Mouse (Mus musculus) c-Kit-positive CD71-positive TER-119-negative erythroid progenitor cells, embryonic 14.5 days (primary cell): ENCODE data around the gene Fxyd7.

Experiments used
- DNase-seq: peaks from one replicate; pipeline ENCODE4 v3.0.0-alpha.2; 2013; ENCODE audit warnings: low read depth

The Fxyd7 gene

DNA sequence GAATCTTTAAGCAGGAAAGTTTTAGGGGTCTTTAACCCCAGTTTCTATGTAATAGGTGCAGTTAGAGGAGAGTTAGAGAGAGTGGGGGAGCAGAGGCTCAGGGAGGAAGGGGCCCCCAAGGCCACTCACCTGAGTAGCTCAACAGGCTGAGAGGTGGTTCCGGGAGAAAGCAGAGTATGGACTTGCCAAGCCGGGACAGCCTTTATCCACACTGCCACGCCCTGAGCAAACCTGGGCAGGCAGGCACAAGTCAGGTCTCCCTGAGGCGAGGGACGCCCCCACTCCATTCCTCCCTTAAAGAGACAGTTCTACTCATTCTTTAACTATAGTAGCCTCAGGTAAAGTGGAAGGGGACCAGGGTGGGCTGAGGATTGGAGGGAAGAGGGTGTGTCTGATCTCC, 25.2 kb upstream of the Fxyd7 start, which contains the start of gene Fxyd3:
TSS of gene Fxyd3 (minus strand) at position 213 of the 400 bp plus-strand sequence.
- DNase-seq = no peak

DNA sequence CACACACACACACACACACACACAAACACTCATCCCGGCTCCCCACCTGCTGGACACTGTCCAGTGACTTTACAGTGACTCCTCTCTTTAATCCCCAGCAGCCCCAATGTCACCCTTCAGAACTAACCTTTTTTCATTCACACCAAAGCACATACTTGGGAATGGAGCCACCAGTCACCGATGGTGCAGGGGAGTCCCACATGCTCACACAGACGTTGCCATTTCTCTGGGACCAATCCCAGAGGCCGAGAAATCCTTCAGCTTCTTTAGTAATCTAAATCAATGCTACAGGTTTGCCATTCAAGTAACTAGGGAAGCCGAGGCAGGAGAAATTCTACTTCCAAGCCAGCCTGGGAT, 23.4 kb upstream of the Fxyd7 start:
- DNase-seq = no peak

DNA sequence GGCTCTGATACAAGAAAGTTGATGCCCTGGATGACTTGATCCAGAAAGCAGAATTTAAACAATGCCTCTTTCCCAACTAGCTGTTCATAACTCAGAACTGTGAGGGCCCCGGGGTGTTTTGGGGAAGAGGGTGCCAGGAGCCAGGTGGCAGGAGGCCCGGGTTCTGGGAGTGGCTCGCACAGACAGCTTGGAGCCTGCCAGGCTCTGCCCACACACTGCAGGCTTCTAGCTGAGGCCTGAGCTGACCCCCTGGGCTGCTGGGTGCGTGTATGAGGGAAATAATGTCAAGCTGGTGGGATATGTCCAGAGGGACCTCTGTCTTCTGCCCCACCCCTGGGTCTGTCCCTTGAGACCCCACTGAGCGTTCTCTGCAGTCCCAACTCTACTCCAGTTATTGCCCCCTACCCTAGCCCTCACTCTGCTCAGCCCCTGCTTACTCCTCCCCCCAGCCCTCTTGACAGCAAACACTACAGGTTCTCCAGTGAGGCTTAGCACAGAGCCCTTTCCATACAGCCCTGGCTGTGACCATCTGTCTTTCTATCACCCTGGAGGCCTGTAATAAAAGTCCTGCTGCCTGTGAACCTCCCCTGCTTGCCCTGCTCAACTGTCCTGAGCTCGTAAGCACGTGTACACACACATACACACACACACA, 22.9 kb upstream of the Fxyd7 start:
- DNase-seq = no peak

DNA sequence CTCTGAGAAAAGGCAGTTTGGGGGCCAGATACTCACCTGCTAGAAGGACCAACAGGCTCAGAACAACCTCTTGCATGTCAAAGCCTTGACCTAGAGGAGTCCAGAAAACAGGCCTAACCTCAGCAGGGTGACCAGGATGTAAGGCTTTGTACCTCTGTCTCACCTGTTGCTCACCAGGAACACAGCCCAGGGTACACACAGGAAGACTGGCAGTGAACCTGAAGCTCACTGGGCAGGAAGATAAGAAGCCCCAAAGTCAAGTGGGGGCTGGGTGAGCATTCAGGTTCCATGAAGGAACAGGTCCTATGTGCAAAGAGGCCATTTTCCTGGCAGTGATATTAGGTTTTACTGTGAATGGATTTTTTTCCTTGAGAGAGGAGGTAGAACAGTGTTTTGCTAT, 22.3 kb upstream of the Fxyd7 start:
- DNase-seq = no peak

DNA sequence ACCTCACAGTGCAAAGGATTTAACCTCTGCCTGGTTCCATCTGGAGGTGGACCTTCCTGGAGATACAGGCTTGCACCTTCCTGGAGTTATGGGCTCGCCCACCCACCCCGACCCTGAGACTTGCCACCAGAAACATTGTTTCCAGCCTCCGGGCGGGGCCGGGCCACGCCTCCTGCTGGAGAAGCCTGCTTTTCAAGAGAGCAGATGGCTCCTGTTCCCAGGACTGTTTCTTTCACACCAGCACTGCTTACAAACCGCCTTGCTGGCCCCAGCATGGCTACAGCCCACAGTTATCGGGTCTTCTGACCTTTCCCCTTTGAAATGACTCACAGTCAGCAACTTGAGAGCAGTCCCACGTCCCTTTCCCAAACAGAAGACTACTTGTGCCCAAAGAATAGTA, 21.1 kb upstream of the Fxyd7 start:
- no peak for DNase-seq

DNA sequence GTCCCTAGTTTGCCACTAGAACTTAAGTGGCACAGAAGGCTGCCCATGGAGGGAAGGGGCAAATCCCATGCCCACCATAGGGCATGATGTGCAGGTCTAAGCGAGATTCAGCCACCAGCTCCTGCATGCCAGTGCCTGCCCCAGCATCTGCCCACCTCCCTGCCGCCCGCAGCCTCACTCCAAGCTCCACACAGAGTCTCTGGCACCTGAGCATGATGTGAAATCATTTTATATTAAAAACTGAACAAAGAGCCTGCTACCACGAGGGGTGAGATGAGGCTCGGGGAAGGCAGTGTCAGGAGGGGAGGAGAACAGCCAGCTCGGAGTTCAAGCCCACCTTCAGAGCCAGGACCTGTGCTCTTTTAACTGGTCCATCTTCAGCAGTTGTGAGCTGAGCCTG, 19.1 kb upstream of the Fxyd7 start:
- no peak for DNase-seq

DNA sequence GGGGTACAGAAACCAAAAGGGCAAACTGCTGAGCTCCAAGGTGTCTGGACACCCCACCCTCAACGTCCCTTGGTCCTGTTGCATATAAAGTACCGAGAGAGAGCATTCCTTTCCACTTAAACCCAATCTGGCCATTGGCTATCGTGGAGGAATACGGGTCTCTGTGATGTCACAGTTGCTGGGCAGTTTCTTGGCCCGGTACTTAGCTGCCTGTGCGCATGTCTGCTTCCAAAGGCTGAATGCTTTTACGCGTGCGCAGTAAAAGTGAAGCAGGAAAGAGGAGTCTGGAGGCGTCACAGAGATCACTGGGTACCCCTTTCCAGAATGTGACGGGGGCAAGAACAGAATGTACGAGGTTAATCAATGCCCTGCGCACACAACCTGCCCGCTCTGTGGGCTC, 18.2 kb upstream of the Fxyd7 start:
- DNase-seq = no peak

DNA sequence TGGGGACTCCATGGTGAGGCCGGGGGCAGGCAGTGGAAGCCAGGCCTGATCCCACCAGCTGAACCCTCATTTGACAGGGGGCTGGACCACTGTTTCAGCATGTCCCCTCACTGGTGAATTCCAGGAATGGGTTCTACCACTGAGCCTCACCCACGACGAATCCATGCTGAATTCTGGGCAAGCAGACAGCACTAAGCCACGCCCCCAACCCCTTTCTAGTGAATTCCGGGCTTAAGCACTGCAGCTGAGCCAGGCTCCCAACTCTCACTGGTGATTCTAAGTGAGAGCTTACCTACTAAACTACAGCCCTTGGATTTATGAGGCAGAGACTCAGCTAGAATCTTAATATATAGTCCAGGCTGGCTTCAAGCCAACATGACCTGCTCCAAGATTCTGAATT, 16.6 kb upstream of the Fxyd7 start:
- DNase-seq = no peak

DNA sequence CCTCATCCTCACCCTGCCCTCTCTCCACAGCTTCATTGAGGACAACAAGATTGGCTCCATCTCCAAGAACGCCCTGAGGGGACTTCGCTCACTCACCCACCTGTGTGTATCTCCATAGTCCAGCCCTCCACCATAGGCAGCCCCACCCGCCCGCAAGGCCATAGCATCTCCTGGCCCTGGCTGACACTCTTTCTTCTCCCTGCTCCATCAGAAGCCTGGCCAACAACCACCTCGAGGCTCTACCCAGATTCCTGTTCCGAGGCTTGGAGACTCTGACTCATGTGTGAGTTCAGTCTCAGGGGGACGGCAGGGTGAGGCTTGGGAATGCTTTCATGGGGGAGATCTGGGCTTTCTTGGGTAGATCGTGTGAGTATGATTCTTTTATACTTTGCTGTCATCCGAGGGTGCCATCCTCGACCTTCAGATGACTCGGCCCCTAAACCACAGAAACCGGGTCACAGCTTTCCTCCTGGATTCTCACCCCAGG, 11.8 kb upstream of the Fxyd7 start:
- no peak for DNase-seq

DNA sequence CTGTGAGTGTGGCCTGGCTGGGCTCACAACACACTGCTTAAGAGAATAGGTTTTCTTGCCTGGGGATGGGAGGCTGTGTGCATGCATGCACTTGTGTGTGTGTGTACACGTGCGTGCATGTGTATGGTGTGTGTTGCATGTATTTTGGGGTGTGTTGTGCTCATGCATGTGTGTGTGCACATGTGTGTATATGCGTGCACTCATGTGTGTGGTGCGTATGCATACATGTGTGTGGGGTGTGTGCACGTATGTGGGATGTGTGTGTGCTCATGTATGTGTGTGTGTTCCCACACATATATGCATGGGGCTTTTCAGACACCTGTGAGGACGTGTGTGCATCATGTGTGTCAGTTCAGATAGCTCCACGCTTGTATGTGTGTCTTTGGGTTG, 9.3 kb upstream of the Fxyd7 start:
- no peak for DNase-seq

DNA sequence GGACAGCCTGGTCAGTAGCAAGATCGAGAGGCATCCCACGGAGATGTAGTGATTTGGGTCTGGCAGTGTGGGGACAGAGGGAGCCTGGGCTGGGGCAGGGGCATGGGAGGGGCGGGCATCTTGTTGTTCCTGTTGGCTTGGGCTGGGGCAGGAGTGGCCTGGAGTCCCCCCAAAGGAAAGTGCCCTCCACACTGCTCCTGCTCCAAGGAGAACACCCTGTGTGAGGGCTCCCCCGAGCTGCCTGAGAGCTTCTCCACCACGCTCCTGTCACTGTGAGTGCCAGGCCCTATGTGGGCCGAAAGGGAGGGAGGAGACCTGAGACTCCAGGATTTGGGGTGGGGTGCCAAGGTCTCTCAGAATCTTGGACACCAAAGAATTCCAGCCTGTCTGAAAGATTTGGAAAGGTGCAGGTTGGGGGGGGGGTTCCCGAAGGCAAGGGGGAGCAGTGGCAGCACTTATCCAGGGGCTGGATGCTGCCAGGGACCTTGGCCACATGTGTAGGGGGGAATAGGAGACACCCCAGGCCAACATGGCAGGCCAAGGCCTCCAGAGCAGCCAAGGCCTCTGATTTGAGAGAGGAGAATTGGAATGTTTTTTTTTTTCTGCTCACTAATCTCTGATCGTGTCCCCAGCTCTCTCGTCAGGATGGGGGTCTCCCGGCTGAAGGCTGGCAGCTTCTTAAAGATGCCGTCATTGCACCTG, 8.8 kb upstream of the Fxyd7 start:
- no peak for DNase-seq

DNA sequence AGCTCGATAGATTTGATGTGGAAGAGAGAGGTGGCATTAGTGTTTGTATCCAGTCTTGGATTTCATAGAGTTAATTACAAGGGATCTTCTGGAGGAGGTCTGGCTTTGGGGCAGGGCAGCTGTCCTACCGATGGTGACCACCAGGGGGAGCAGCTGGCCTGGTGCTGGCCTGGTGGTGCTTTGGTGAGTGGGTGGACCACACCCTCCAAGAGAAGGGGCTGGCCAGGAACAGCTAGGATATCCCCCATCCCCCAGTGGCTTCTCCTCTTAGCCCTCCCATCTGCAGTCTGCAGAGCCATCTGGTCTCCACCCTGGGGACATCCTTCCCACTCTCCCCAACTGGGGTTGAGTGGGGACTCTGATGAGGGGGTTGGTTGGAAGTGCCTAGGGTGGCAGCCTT, 7.8 kb upstream of the Fxyd7 start, which contains the start of gene Lgi4:
TSS of gene Lgi4 (plus strand) at position 235 of the 400 bp plus-strand sequence.
- DNase-seq = no peak

DNA sequence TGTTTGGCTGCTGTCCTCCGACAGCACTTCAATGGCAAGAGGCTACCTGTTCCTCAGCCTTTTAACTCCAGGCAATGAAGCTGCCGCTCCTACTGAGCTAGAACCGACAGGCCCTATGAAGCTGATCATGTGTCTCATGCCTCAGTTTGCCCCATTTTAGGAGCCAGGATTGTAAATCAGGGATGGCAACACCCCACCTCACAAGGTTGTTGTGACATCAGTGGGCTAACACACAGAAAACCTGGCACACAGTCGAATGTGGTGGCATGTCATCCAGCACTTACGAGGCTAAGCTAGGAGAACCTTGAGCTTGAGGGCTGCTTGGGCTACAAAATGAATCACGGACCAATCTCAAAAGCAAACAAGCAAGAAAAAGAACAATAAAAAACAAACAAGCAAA, 6.9 kb upstream of the Fxyd7 start:
- no peak for DNase-seq

DNA sequence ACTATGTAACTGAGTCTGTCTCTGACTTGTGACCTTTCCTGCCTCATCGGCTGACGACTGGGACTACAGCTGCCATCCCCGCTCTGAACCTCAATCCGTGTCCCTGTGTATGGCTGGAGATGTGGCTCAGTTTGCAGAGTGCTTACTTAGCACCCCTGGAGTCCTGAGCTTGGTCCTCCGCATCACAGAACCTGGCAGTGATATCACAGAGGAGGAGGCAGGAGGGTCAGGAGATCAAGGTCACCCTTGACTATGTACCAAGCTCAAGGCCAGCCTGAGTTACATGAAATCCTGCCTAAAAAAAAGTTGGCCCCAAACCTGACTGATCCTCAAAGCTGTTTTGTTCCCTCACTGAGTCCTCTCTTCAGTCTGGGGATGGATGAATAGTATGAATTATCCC, 6.5 kb upstream of the Fxyd7 start:
- DNase-seq = no peak

DNA sequence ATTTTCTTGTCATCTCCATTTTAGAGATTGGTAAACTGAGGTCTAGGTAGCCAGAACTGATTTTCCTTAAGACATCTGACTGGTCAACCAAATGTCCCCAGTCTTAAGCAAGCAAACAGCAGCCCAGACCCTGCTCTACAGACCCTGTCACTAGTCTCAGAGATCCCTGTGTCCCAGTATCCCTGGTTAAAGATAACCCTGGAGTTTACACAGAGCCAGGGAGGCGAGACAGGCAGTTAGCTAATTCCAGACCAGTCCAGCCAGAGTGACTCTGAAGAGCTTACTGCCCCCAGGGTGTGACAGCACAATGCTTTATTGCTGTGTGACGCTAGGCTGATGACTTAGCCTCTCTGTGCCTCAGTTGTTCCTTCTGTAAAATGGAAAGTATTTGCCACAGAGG, 5.8 kb upstream of the Fxyd7 start, which contains the start of gene Fxyd1:
TSS of gene Fxyd1 (minus strand) at position 129 of the 400 bp plus-strand sequence.
- DNase-seq = no peak

DNA sequence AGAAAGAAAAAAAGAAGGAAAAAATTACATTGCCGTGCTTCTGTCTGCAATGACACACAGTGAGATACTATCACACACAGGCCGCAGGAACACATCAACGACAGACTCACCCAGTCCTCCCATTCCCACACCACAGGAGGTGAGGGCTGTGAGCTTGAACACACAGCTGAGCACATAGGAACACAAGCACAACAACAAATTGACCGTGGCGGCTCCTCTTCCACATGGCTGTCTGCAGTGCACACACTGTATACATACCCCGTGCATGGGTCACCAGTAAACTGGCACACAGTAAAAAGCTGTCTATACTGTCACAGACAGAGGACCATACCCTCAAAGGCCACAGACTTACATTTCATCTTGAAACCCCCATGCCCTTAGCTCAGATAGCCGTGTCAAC, 5.2 kb upstream of the Fxyd7 start:
- no peak for DNase-seq

DNA sequence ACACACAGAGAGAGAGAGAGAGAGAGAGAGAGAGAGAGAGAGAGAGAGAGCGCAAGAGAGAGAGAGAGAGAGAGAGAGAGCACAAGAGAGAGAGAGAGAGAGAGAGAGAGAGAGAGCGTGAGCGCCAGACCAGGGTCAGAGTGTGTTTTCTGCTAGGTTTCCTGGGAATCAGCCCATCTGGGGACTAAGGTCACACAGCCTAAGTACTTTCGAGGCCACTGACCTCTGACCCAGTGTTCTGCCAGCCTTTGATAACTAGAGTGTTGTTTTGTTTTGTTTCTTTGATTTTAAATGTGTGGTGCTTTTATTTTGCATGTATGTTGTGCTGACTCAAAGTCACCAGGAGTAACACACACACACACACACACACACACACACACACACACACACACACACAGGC, 4.6 kb upstream of the Fxyd7 start:
- no peak for DNase-seq

DNA sequence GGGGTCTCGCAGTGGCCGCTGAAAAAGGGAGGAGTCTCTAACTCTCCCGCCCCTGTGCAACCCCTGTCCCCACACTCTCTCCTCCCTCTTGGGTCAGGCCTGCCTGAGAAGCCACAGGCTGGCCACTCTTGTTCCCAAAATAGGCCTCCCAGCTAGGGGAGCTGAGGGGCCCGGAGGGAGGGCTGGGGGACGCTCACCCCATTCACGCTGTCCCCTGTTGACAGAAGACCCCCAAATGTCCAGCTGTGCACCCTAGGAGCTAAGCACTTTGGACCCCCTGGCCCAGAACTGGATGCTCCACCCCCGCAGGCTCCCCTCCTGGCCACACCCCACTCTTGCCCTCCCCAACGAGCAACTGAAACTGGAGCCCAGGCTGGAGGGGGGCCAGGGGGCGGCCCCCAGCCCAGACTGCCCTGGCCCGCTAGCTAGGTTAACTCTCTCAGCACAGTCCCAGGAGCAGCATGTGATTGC, 4.1 kb upstream of the Fxyd7 start:
- no peak for DNase-seq

DNA sequence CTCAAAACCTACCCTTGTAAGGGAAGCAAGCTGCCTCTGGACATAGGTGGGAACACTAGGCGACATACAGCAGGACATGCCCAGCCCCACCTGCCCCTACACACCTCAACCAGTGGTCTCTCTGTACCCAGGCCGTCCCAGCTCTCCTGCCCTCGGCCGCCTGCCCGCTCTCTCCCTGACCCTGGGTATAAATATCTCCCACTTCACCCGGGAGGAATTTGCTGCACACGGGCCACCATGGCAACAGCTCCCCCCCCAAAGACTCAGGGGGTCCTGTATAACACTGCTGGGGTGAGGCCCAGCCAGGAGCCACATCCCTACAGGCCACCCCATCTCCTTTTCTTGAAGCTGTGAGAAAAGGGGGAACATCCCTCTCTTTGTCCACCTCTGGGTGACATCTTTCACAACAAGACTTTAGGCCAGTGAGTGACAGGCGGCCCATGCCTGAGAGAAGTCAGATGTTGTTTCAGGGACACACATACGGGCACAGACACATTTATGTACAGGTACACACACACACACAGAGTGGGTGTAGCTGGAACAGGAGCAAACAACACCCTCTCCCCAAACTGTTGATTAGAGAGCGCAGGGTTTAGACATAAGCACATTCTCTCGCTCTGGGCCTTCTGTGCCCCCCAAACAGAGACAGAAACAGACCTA, 3.5 kb upstream of the Fxyd7 start:
- DNase-seq = no peak

DNA sequence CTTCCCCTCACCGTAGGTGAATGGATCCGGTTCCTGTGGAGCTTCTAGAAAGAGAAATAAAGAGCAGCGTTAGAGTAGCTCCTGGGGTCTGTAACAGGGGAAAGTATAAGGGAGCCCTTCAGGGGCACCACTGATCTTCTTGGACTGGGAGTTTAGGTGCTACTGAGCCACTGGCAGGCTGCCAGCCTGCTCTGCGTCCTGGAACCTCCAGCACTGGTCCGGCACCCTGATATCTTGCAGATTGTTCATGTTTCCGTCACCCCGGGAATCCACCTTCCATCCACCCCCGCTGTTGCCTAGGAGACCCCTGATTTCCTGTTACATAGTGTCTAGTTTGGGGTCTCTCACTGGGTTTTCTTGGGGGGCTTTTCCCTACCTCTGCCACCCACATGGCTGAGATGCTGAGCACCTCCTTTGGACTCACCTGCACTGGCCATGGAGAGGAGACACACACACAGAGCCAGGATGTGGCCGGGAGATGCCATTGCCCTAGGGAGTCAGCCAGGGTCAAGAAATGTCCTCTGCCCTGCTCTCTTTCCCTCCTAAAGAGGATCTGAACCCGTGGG, 2.7 kb upstream of the Fxyd7 start:
- DNase-seq = no peak

DNA sequence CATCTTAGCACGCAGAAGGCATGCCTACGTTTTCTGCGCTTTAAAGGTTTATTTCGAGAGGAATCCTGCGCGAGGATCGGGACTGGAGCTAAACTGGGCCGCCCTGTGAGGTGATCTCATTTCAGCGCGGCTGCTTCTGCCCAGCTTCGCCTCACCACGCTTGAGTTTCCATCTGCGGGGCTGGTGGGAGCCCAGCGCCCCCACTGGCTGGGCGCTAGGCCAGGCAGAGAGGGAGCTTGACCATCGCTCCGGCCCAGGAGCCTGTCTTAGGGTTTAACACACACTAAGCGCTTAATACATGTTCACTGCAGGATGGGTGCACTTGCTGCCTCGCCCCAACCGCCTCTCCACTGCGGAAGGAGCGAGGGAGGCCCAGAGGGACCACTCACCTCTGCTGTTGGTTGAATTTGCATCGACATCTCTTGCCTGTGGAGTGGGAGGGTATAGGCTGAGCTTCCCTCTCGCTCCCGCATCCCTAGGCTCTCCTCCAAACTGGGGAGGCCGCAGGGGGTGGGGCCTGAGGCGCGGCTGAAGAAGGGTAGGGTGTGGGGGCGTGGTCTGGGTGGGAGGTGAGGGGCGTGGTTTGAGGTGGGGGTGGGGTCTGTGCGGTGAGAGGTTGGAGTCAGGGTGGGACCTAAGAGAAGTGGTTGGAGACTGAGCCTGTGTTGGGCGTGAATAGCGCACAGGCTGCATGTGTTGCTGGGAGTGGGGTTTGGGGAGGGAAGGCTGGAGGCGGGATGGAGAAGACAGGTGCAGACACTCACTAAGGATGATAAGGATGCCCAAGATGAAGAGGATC, 1.6 kb upstream of the Fxyd7 start:
- no peak for DNase-seq

DNA sequence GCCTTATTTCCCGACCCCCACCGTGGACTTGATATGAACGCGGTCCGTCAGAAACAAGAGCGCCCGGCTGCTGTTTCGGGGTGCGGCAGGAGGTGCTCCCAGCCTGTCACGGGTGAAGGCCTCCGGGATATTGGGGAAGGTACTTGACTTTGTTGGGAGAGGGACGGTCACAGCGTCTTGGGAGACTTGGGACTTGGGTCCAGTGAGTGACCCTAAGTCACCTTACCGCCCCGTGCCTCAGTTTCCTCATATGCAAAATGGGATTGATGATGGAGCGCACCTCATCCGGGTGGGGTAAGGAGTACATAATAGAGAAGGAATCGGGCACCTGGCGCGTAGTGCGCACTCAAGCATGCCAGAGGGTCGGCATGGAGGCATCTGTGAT, 976 bp upstream of the Fxyd7 start:
- no peak for DNase-seq
